Mouse (Mus musculus): ENCODE data around the gene Adar.

Adar gene

DNA sequence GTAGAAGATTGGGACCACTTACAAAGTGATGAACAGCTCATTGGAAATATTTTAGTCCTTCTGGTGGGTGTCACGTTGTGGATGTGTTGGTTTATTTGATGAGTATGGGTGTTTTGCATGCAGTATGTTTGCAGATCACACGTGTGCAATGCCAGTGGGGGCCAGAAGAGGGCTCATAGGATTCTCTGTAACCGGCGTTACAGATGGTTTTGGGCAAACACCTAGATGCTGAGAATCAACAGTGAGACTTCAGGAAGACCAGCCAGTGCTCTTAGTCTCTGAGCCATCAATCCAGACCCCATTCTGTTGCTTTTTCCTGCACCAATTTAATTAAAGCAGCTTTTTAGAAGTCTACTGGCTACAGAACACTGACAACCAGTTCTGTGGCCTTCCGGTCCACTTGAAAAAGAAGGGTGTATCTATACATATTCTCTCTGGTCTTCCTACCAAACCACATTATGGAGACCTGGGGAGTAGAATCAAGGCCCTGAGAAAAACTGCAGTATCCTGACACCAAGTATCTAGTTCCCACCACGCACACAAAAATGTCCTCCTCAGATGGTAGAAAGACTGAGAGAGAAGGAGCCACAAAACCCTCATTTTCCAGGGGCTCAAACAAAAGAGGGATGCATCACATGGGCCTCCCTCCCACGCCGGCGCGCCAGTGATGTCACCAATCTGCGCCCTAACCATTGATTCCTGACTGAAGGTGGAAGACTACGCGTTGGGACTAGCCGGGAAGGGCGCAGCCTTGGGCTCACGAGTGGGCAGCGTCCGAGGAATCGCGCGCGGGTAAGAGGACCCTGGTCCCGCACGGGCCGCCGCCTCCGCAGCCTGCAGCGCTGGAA, at the start of gene Adar:
Adar (plus strand) TSS at position 664 of the 848 bp plus-strand sequence.
- DNase-seq (ENCODE audit: low spot score) = peak; percentile 96

DNA sequence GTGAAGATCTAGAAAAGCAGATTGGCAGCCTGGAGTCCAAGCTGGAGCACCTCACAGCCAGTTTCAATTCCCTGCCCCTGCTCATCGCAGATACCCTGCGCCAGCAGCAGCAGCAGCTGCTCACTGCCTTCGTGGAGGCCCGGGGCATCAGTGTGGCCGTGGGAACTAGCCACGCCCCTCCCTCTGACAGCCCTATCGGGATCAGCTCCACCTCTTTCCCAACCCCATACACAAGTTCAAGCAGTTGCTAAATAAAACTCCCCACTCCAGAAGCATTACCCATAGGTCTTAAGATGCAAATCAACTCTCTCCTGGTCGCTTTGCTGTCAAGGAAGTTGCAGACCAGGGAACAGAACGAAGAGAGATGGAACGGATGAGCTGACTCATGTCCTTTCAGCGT, 47.7 kb upstream of the Adar start:
- no peak for DNase-seq (ENCODE audit: low spot score)

GRCm38 (mm10) chr3:89671334-89671733, 43.5 kb upstream of the Adar start:
- no peak for DNase-seq (ENCODE audit: low spot score)

DNA sequence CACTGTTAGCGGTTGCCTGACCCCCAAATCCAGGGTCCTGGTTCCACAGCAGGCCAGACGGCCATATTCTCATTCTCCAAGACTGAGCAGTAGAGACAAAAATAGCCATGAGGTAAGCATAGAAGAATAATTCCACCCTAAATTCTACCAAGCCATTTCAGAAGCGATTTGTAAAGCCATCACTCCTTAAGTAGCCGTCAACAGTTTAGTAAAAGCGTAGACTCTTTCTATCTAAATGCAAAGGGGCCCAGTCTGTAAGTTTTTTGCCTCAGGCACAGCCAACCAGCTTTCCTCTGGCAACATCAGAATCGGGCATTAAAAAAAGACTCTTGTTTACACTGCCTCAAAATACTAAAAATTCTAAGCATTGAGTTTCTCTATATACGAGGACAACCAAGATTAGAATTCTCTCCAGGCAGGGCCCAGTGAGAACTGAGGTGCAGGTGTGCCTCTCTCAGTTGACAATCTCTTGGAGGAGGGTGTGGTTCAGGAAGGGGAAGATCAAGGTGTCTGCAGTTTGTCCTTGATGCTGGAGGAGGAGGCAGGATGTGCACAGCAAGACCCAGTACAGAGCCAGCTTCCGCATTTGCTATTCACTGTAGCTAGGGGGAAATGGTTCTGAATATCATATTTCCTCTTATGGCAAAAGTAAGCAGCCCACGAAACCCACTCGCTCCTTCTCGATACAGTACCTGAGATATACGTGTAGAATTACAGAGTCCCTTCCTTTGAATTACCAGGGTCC, 42.1 kb upstream of the Adar start:
- no peak for DNase-seq (ENCODE audit: low spot score)

- no peak for DNase-seq (ENCODE audit: low spot score)
These were observed 37.2 kb upstream of the Adar start for GRCm38 (mm10) chr3:89677617-89678016.

DNA sequence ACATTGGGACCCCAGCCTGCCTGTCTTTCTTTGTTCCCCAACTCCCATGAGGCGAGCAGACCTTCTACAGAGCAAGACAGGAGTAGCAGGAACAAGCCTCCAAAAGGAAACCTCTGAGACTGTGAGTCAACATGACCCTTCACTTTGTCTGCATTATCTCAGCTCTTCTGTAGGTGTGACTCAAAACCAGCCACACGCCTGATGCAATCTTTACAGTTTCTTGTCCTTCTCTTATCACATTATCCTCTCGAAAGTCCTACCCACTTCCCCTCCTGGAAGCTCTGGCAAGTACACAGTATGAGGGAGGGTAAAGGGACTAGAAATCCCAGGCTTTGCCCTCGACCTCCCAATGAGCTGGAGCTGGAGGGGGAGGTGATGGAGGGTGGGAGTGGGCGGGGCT, 28.8 kb upstream of the Adar start:
- no peak for DNase-seq (ENCODE audit: low spot score)

GRCm38 (mm10) chr3:89688694-89689581, 25.9 kb upstream of the Adar start:
- DNase-seq (ENCODE audit: low spot score) = peak; percentile 93

DNA sequence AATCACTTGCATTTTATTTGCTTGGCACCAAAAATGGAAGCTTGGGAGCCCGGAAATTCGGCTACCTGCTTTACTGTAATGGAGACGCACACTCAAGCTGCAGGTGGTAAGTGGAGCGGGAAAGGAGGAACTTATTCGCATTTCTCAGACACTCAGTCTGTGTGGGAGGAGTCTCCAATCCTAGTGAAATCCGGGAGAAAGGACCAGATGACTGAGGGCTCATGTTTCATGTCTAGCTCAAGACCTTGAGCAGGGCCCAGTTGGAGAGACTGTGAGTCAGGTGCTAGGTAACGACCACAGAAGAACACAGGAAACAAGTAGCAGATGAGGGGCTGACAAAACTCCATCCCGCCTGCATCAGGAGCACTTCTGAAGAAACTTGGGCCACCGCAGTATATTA, 23.0 kb upstream of the Adar start:
- DNase-seq (ENCODE audit: low spot score) = no peak

DNA sequence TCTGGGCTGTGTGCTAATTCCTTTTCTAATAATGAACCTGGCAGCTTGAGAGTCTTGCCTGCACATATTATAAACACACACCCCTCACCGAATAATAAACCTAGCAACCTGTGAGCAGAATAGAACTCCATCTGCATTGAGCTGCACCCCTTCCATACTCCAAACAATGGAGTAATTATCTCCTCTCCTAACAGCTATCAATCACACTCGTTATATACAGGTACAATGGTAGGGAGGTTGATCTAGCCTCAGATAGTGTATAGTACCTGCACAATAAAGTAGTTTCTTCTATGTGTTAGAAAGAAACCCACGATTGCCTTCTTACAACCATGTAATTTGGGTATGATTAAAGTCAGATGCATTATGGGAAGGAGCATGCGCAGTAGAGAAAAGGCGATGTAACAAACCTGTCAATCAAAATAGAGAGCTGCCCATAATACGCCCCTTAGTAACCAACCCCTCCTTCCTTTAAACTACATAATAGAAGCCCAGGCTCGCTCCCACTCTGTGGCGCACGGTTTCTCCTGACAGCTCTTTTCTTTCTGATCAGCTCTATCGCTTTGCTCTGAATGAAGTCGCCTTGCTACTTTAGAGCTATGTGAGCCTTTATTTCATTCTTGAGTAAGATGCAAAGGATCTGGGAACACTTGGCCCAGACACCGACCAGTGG, 18.5 kb upstream of the Adar start:
- DNase-seq (ENCODE audit: low spot score) = no peak

DNA sequence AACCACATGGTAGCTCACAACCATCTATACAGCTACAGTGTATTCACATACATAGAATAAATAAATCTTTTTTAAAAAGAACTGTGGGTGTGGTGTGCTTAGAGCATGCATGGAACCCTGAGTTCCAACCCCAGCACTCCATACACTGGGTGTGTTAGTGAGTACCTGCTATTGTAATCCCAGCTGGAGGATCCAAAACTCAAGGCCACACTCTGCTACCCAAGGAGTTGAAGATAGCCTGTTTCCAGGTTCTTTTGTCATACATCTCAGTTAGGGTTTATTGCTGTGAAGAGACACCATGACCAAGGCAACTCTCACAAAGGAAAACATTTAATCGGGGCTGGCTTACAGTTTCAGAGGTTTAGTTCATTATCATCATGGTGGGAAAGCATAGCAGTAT, 15.9 kb upstream of the Adar start:
- no peak for DNase-seq (ENCODE audit: low spot score)

DNA sequence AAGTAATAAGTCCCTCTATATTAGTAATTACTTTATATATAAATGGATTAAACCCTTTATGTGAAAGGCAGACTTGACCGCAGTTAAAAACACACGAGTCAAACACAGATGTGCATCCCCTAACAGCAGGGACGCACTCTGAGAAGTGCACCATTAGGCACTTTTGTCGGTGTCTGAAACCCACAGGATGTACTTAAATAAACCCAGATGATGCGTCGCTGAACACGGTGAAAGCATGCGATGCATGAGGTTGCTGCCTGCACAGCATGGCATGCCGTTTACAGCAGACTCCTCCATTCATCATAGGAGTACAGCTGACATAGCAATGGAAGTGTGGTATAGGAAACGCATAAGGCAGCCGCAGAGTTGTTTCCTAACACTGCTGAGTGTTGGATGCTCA, 14.4 kb upstream of the Adar start:
- DNase-seq (ENCODE audit: low spot score) = no peak

GRCm38 (mm10) chr3:89703596-89703995, 11.2 kb upstream of the Adar start:
- no peak for DNase-seq (ENCODE audit: low spot score)

DNA sequence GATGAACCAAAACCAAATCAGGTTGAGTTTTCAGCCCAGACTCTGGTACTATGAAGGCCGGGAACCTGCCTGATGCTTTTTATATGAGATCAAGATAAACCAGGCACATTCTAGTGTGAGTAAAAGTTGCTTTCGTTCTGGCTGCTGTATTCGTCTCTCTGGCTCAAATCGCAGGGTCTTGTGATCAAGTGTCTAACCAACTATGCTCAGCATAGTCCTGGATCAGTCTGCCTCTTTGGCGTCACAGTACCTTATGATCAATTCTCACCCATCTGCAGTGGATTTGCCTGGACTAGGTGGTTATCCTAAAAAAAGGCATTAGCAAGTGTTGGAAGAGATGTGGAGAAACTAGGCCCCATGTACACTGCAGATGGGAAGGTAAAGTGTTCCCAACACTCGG, 10.8 kb upstream of the Adar start:
- DNase-seq (ENCODE audit: low spot score) = no peak

DNA sequence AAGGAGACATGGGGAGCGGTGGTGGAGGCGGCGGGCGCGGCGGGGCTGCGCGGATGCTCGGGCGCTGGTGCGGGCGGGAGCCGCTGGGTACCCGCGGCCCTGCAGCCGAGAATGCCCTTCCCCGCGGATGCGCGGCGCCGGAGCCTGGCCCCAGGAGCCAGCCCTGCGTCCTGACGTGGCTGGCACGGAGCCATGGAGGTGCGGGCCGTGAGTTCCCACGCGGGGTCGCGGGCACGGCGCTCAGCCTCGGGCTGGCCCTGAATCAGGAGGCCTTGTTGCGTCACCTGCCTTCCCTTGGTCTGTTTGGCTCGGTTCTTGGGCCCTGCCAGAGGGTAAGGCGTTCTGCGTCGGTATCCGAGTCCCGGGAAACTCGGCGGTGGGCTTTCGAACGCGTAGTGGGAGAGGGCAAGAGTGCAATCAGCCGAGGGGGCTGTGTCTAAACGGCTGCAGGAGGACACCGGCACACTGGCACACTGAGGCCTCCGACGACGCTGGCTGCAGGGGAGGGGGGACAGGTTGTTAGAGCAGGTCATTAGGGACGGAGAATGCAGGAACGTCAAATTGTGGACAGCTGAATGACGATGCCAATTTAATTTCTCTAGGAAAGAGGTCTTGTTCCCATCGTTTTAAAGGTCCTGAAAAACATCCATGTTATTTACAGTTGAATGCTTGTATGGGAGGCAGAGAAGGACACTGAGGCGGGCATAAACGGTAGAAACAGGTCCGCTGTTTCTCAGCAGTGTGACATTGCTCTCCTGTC, 565 bp downstream of the Adar start:
- peak; percentile 34 for DNase-seq (ENCODE audit: low spot score)

DNA sequence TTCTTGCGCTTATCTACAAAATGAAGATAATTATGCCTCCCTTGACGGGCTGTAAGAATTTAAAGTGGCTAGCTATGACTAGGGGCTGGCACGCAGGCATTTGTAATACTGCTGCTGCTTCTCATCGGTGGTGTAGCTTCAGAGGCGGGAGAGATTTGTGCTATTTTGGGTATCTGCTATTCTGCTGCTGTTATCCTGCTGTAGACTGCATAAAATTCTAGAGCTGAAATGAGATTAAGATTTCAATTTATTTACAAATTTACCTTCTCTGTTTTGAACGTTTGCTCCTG, 1.1 kb downstream of the Adar start:
- no peak for DNase-seq (ENCODE audit: low spot score)

GRCm38 (mm10) chr3:89722032-89722431, 7.2 kb downstream of the Adar start:
- DNase-seq (ENCODE audit: low spot score) = no peak

- DNase-seq (ENCODE audit: low spot score) = no peak
These were observed 8.7 kb downstream of the Adar start for GRCm38 (mm10) chr3:89723400-89724084.

DNA sequence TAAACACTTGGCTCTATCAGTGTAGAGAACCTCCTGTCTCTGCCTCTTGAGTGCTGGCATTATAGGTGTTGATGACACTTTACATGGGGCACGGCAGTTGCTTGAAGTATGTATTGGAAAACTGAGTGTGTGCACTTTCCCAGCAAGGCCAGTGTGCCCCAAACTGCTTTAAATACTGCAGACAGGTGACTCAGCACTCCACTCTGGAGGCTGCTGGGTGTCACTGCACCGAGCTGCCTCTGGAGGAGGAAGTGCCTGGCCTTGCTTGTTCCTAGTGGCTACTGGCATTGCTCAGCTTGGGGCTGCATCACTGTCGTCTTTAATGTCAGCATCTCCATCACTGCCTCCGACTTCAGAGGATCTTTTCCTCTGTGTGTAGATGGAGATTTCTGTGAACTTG, 12.2 kb downstream of the Adar start:
- peak; percentile 64 for DNase-seq (ENCODE audit: low spot score)

DNA sequence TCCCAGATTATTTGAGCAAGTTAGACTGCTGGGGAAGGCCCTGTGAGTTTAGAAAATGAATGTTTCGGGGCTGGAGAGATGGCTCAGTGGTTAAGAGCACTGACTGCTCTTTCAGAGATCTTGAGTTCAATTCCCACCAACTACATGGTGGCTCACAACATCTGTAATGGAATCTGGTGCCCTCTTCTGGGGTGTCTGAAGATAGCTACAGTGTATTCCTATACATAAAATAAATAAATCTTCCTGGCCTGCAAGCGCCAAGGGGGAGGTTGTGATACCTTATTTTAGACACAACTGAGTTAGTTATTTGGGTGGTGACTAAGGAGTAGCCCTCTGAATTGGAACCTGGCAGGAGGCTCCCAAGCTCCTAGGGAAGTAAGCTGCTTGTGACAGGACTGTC, 14.0 kb downstream of the Adar start:
- no peak for DNase-seq (ENCODE audit: low spot score)

Data from embryo, embryonic 10 days (tissue).